Mouse (Mus musculus) heart, adult 9 months (tissue): ENCODE data around the gene Flt3l.
"Not testable (repeated sequence)": the region's sequence is repeated elsewhere in the genome, so short reads cannot be mapped to it uniquely, and the experiment has no call there.

ENCODE experiments used
- DNase-seq, 2 experiments: peaks; one replicate each; pipeline ENCODE4 v3.0.0; 2022; ENCODE audit warnings: low spot score in 2 of 2

The Flt3l gene

GRCm38 (mm10) chr7:45123186-45123570 is 13.1 kb downstream of the Flt3l start:
- no peak for DNase-seq

GRCm38 (mm10) chr7:45122561-45123185 is 13.6 kb downstream of the Flt3l start:
- no peak for DNase-seq

GRCm38 (mm10) chr7:45121966-45122365 is 14.3 kb downstream of the Flt3l start:
- no peak for DNase-seq

GRCm38 (mm10) chr7:45121404-45121803 is 14.8 kb downstream of the Flt3l start:
- DNase-seq = peak; percentile 71 to 87

GRCm38 (mm10) chr7:45119780-45120709 is 16.2 kb downstream of the Flt3l start:
- DNase-seq = no peak

GRCm38 (mm10) chr7:45118336-45118735 is 17.9 kb downstream of the Flt3l start:
- no peak for DNase-seq

GRCm38 (mm10) chr7:45117566-45117965 is 18.7 kb downstream of the Flt3l start:
- no peak for DNase-seq

GRCm38 (mm10) chr7:45113476-45113875 is 22.8 kb downstream of the Flt3l start:
- no peak for DNase-seq

- no peak for DNase-seq
Observed at GRCm38 (mm10) chr7:45112529-45112928, 23.7 kb downstream of the Flt3l start.

GRCm38 (mm10) chr7:45111940-45112339 is 24.3 kb downstream of the Flt3l start:
- DNase-seq = no peak

GRCm38 (mm10) chr7:45110089-45110488 is 26.1 kb downstream of the Flt3l start:
- not testable (repeated sequence) for DNase-seq

GRCm38 (mm10) chr7:45107052-45107645 is 29.1 kb downstream of the Flt3l start:
- no peak for DNase-seq

GRCm38 (mm10) chr7:45106441-45106840 is 29.8 kb downstream of the Flt3l start:
- DNase-seq = no peak

GRCm38 (mm10) chr7:45105491-45105890 is 30.7 kb downstream of the Flt3l start:
- DNase-seq = no peak

- DNase-seq = no peak
Observed at GRCm38 (mm10) chr7:45104941-45105340, 31.3 kb downstream of the Flt3l start.

GRCm38 (mm10) chr7:45103652-45104180 is 32.5 kb downstream of the Flt3l start, which contains the start of gene Fcgrt:
Fcgrt (minus strand) TSS chr7:45103851.
- DNase-seq = peak; percentile 98 to 99

GRCm38 (mm10) chr7:45102940-45103585 is 33.2 kb downstream of the Flt3l start:
- DNase-seq = peak in 1 of 2 experiments; percentile 74

- no peak for DNase-seq
Observed at GRCm38 (mm10) chr7:45102441-45102840, 33.8 kb downstream of the Flt3l start.

- no peak for DNase-seq
Observed at GRCm38 (mm10) chr7:45100046-45100445, 36.2 kb downstream of the Flt3l start.

- no peak for DNase-seq
Observed at GRCm38 (mm10) chr7:45098541-45099240, 37.5 kb downstream of the Flt3l start.

- peak in 1 of 2 experiments; percentile 63 for DNase-seq
Observed at GRCm38 (mm10) chr7:45097479-45097878, 38.8 kb downstream of the Flt3l start.
